16 mouse cellular contexts compared by ENCODE assay signal in genomic region chr5:75606898-75607297, GRCm38 (mm10). TPM values are rescaled to one million over a fixed set of nuclear protein-coding genes. Genes with fewer than 3 reads are reported as not detected.
DNase-seq lines count a peak whose midpoint lies in the region; ATAC-seq and TF ChIP-seq lines count a peak whose summit lies in the region.
"Had no signal": no experiment of that assay in that cellular context is flagged by ENCODE, and none has a peak within 500 bp of the region (broad histone marks: within the 10 kb centered on the region; RNA-seq: fewer than 3 reads in every experiment).

No protein-coding gene starts in this region.

- H3K4me3 ChIP-seq in hindbrain, embryonic 16.5 days (ENCODE audit: low read length): no peak overlapping the region
- H3K4me3 ChIP-seq in hindbrain, embryonic 10.5 days: no peak overlapping the region
- H3K4me3 ChIP-seq in liver, embryonic 12.5 days: no peak overlapping the region
- H3K4me3 ChIP-seq in liver, postnatal 0 days (ENCODE audit: low read depth, low read length): no peak overlapping the region
- H3K4me3 ChIP-seq: forebrain, embryonic 13.5 days; heart, embryonic 13.5 days; lung, embryonic 15.5 days had no signal

- peak; percentile 44 to 54 for DNase-seq in cerebellum, postnatal 14 days
- no peak for DNase-seq in cerebellum, postnatal 25 days
- no peak for DNase-seq in hindbrain, embryonic 10.5 days (ENCODE audit: low spot score)
- no peak for DNase-seq in liver, postnatal 0 days
- peak; percentile 9 for DNase-seq in heart, postnatal 25 days (ENCODE audit: low spot score)
- DNase-seq: cerebellum, adult 11-12 months; kidney, postnatal 14 days; right cerebral cortex, postnatal 4 days; thymus, adult 18-20 months had no signal

- H3K36me3 ChIP-seq in hindbrain, embryonic 16.5 days (ENCODE audit: control insufficient read depth, insufficient read depth, low read length): peaks cover 3% of the 10 kb centered on the region; the same call in 1 of the 2 replicates
- H3K36me3 ChIP-seq in hindbrain, embryonic 10.5 days: peaks cover 19% of the 10 kb centered on the region
- peaks cover 17% of the 10 kb centered on the region; the same call in 1 of the 2 replicates for H3K36me3 ChIP-seq in liver, embryonic 12.5 days
- no peaks in the 10 kb centered on the region for H3K36me3 ChIP-seq in liver, postnatal 0 days (replicated peaks; ENCODE audit: insufficient read depth, low read length)
- H3K36me3 ChIP-seq: heart, embryonic 13.5 days; lung, embryonic 15.5 days had no signal

- no peak overlapping the region for H3K27ac ChIP-seq in hindbrain, embryonic 16.5 days (ENCODE audit: low read depth, low read length)
- no peak overlapping the region for H3K27ac ChIP-seq in hindbrain, embryonic 10.5 days
- peak overlapping the region; percentile 61; the same call in 1 of the 2 replicates for H3K27ac ChIP-seq in liver, embryonic 12.5 days
- no peak overlapping the region for H3K27ac ChIP-seq in liver, postnatal 0 days (ENCODE audit: low read depth)
- H3K27ac ChIP-seq: forebrain, embryonic 13.5 days; heart, embryonic 13.5 days; lung, embryonic 15.5 days had no signal

- ATAC-seq in hindbrain, embryonic 16.5 days: 0 out of 2 replicates have a peak, but pooled peaks have one; percentile 38
- ATAC-seq in liver, embryonic 12.5 days: no peak
- no peak for ATAC-seq in liver, postnatal 0 days
- ATAC-seq in inflammation-experienced regulatory T-cells, adult 6 months: no peak
- ATAC-seq: forebrain, embryonic 13.5 days; intestine, embryonic 16.5 days had no signal

- no peak for TF ChIP-seq CTCF in liver, postnatal 0 days (IDR thresholded peaks at IDR 0.05; ENCODE audit: low read depth)

- 63% methylated on average over 14 of the region's 14 CpGs for WGBS in hindbrain, embryonic 16.5 days
- WGBS in hindbrain, embryonic 10.5 days: 87% methylated on average over 14 of the region's 14 CpGs
- WGBS in liver, embryonic 12.5 days (ENCODE audit: insufficient replicate concordance): 61% methylated on average over 14 of the region's 14 CpGs
- 73% methylated on average over 14 of the region's 14 CpGs for WGBS in liver, postnatal 0 days (ENCODE audit: insufficient replicate concordance)

- no peak overlapping the region for H3K9ac ChIP-seq in hindbrain, embryonic 16.5 days (ENCODE audit: low read depth, low read length)
- no peak overlapping the region for H3K9ac ChIP-seq in liver, embryonic 12.5 days
- H3K9ac ChIP-seq in liver, postnatal 0 days (replicated peaks): no peak overlapping the region
- H3K9ac ChIP-seq: forebrain, embryonic 13.5 days; heart, embryonic 13.5 days; lung, embryonic 15.5 days had no signal

- no peaks in the 10 kb centered on the region for H3K27me3 ChIP-seq in hindbrain, embryonic 16.5 days (replicated peaks; ENCODE audit: control insufficient read depth, insufficient read depth, low read length)
- H3K27me3 ChIP-seq in hindbrain, embryonic 10.5 days (ENCODE audit: insufficient read depth, poor library complexity, severe bottlenecking): no peaks in the 10 kb centered on the region
- no peaks in the 10 kb centered on the region for H3K27me3 ChIP-seq in liver, embryonic 12.5 days (replicated peaks)
- H3K27me3 ChIP-seq in liver, postnatal 0 days (ENCODE audit: insufficient read depth, low read length): no peaks in the 10 kb centered on the region
- H3K27me3 ChIP-seq: forebrain, embryonic 13.5 days; heart, embryonic 13.5 days; lung, embryonic 15.5 days had no signal

- H3K9me3 ChIP-seq in hindbrain, embryonic 16.5 days (ENCODE audit: control insufficient read depth, low read length): no peaks in the 10 kb centered on the region
- no peaks in the 10 kb centered on the region for H3K9me3 ChIP-seq in hindbrain, embryonic 10.5 days
- no peaks in the 10 kb centered on the region for H3K9me3 ChIP-seq in liver, embryonic 12.5 days (replicated peaks)
- H3K9me3 ChIP-seq in liver, postnatal 0 days (ENCODE audit: low read length): no peaks in the 10 kb centered on the region
- H3K9me3 ChIP-seq: forebrain, embryonic 13.5 days; heart, embryonic 13.5 days; lung, embryonic 15.5 days had no signal

- H3K4me1 ChIP-seq in hindbrain, embryonic 16.5 days (ENCODE audit: control insufficient read depth, insufficient read depth, low read depth, low read length): peaks cover 5% of the 10 kb centered on the region; the same call in 1 of the 2 replicates
- H3K4me1 ChIP-seq in hindbrain, embryonic 10.5 days (replicated peaks): peaks cover 37% of the 10 kb centered on the region
- peaks cover 68% of the 10 kb centered on the region for H3K4me1 ChIP-seq in liver, embryonic 12.5 days
- H3K4me1 ChIP-seq in liver, postnatal 0 days (ENCODE audit: insufficient read depth): no peaks in the 10 kb centered on the region
- H3K4me1 ChIP-seq: lung, embryonic 15.5 days had no signal

- intact Hi-C loops in heart, postnatal 25 days (cut with DNase I): no loop called here

- no peak for TF ChIP-seq EP300 in liver, postnatal 0 days (IDR thresholded peaks at IDR 0.05; ENCODE audit: low read depth)

- no peak overlapping the region for H3K4me2 ChIP-seq in hindbrain, embryonic 16.5 days (ENCODE audit: low read length)
- H3K4me2 ChIP-seq in liver, embryonic 12.5 days: no peak overlapping the region
- no peak overlapping the region for H3K4me2 ChIP-seq in liver, postnatal 0 days (ENCODE audit: low read depth, low read length)
- H3K4me2 ChIP-seq: forebrain, embryonic 13.5 days; lung, embryonic 15.5 days had no signal

RNA-seq across cellular contexts. Expression of gene Kit, which starts 32.2 kb away (rescaled TPM):
- polyA plus RNA-seq in hindbrain, embryonic 16.5 days (2015; fragmentation: Nextera tagmentation; extraction: Ambion mirVana): 52.2 and 60.5 TPM in 2 replicates
- 23.5 and 29.8 TPM in 2 replicates for polyA plus RNA-seq in hindbrain, embryonic 10.5 days (2016; fragmentation: Nextera tagmentation; extraction: Ambion mirVana)
- polyA plus RNA-seq in liver, embryonic 12.5 days (2016; fragmentation: Nextera tagmentation; extraction: Ambion mirVana): 25.6 and 25.8 TPM in 2 replicates
- 6.5 and 6.8 TPM in 2 replicates for polyA plus RNA-seq in liver, postnatal 0 days (2015; fragmentation: Nextera tagmentation; extraction: Ambion mirVana)
- 1 to 10 TPM; 3.6 to 3.9 TPM for total RNA-seq in heart, postnatal 25 days (2021)
- 1 to 10 TPM in 2 of 3 experiments, under 1 TPM in 1; 0.58 to 2.6 (median 1.1) TPM for polyA plus RNA-seq in inflammation-experienced regulatory T-cells, adult 6 months (2017; shearing (Covaris generic))

Comparison
In these comparisons a context has a peak if more than half of its experiments do, and no peak if none do; other contexts are left out.
1. DNase-seq: peak in cerebellum, postnatal 14 days (2 of 2) and heart, postnatal 25 days (single experiment); none in cerebellum, postnatal 25 days (0 of 2), hindbrain, embryonic 10.5 days (single experiment) and liver, postnatal 0 days (single experiment).